Mouse (Mus musculus): ENCODE measurements around the gene 4930452B06Rik. TPM values are rescaled to one million over a fixed set of nuclear protein-coding genes. Genes with fewer than 3 reads are reported as not detected.
A peak's percentile ranks its signal among the peaks of the same experiment; 100 is the strongest.

Gene 4930452B06Rik
- 0.04 TPM in 1 of 2 replicates, not detected in the other for polyA plus RNA-seq (2012; rRNA removed)

DNA sequence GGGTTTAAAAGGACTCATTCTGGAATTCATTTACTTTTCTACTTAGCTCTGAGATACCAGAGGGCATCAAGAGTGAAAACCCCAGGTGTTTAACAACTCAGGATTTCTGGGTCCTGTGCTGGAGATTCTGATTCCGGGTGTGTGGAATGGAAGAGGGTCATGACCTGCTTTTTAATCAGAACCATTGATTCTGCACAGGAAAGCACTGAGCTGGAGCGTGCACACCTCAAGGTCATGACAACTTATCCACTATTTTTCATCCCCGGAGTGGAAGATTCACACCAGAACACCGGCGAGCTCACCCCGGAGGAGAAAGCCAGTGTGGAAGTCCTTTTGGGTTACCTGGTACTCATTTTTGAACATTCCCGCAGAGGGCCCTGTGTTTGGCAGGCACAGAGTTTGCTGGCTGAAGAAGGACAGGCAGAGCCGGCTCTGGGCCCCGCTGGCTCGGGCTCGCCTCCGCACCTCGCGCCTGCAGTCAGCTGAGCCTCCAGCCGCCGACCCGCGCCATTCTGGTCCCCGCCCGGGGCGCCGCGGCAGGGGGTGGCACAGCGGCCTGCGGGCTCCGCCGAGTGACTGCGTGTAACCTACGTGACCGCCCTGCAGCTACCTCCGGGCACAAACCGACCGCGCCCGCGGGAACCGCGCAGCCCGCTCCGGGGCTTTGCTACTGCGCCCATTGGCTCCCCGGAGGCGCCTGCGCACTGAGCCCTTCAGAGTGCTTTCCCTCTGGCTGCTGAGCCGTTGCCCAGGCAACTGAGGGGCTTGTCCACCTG lies at the start of gene 4930452B06Rik:
TSS of gene 4930452B06Rik (minus strand) at position 605 of the 776 bp plus-strand sequence.
- Histone ChIP-seq H3K27ac (ENCODE audit: insufficient read depth, low read length) (no peak within 1 kb of the TSS), H3K4me1 (ENCODE audit: control insufficient read depth, insufficient read depth, insufficient read length) (no peaks in the 10 kb centered on the region), H3K4me3 (ENCODE audit: extremely low read depth, insufficient read depth, insufficient read length) (peak within 1 kb of the TSS; percentile 18; the same call in 1 of the 2 replicates), H3K36me3 (ENCODE audit: control insufficient read depth, insufficient read depth, low read length) (no peaks in the 10 kb centered on the region), H3K27me3 (ENCODE audit: control insufficient read depth, insufficient read depth, low read length) (0 out of 2 replicates have a peak, but pooled peaks cover 1% of the 10 kb centered on the region)
- DNase-seq (ENCODE audit: low read depth in 1 of 2, low spot score in 2 of 2), result peak in 1 of 2 experiments; percentile 11
- 4% methylated on average over 45 of the region's 45 CpGs for WGBS
- TF ChIP-seq POLR2A (IDR thresholded peaks at IDR 0.05; ENCODE audit: low read depth, low read length) (no peak), CTCF (IDR thresholded peaks at IDR 0.05; ENCODE audit: extremely low read depth, insufficient read depth, insufficient read length, insufficient replicate concordance) (no peak)

DNA sequence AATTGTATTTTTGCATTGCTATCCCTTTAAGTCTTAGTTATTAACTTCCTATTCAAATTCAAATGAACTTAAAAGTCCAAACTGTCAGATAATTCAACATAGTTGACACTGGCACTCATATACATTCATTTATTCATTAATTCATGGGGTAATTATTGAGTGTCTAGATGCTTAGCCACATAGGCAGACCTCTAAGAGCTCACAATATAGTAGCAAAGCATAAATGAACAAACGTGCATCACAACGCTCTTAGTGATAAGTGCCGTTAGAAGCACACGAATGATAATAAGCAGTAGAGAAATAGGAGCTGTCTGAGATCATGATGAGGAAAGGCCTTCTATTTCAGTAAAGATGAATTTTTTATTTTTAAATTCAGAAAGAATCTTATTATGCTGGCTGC lies 46.6 kb upstream of the 4930452B06Rik start:
- no peaks in the 10 kb centered on the region for H3K36me3 ChIP-seq (ENCODE audit: control insufficient read depth, insufficient read depth, low read length)
- 92% methylated on average over 4 of the region's 4 CpGs for WGBS
- no peak for TF ChIP-seq CTCF (IDR thresholded peaks at IDR 0.05; ENCODE audit: extremely low read depth, insufficient read depth, insufficient read length, insufficient replicate concordance)
- no peak for TF ChIP-seq POLR2A (IDR thresholded peaks at IDR 0.05; ENCODE audit: low read depth, low read length)
- H3K27ac ChIP-seq (ENCODE audit: insufficient read depth, low read length), result no peak overlapping the region
- H3K4me3 ChIP-seq (ENCODE audit: extremely low read depth, insufficient read depth, insufficient read length), result no peak overlapping the region
- H3K4me1 ChIP-seq (ENCODE audit: control insufficient read depth, insufficient read depth, insufficient read length), result no peaks in the 10 kb centered on the region
- H3K27me3 ChIP-seq (ENCODE audit: control insufficient read depth, insufficient read depth, low read length), result no peaks in the 10 kb centered on the region
- no peak for DNase-seq (ENCODE audit: low read depth in 1 of 2, low spot score in 2 of 2)

DNA sequence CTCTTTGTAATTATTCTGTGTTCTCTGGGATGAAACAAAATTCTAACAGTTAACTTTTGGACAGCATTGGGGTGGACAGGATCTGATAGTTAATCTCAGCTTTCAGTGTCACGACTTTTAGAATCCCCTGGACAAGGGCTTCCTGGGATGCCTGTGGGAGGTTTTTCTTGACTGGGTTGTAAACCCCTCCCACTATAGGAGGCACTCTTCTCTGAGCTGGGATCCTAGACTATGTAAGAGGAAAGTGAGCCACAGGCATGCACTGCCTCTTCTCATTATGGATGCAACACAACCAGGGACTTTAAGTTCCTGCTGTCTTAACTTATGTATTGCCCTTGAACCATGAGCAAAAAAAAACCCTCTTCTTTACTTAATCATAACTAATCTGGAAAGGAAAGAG lies 23.4 kb upstream of the 4930452B06Rik start:
- no peak overlapping the region for H3K27ac ChIP-seq (ENCODE audit: insufficient read depth, low read length)
- no peaks in the 10 kb centered on the region for H3K27me3 ChIP-seq (ENCODE audit: control insufficient read depth, insufficient read depth, low read length)
- no peak overlapping the region for H3K4me3 ChIP-seq (ENCODE audit: extremely low read depth, insufficient read depth, insufficient read length)
- DNase-seq (ENCODE audit: low read depth in 1 of 2, low spot score in 2 of 2), result no peak
- H3K36me3 ChIP-seq (ENCODE audit: control insufficient read depth, insufficient read depth, low read length), result no peaks in the 10 kb centered on the region
- no peaks in the 10 kb centered on the region for H3K4me1 ChIP-seq (ENCODE audit: control insufficient read depth, insufficient read depth, insufficient read length)
- 50% methylated on average over 1 of the region's 1 CpGs for WGBS
- TF ChIP-seq POLR2A (IDR thresholded peaks at IDR 0.05; ENCODE audit: low read depth, low read length) (no peak), CTCF (IDR thresholded peaks at IDR 0.05; ENCODE audit: extremely low read depth, insufficient read depth, insufficient read length, insufficient replicate concordance) (no peak)

DNA sequence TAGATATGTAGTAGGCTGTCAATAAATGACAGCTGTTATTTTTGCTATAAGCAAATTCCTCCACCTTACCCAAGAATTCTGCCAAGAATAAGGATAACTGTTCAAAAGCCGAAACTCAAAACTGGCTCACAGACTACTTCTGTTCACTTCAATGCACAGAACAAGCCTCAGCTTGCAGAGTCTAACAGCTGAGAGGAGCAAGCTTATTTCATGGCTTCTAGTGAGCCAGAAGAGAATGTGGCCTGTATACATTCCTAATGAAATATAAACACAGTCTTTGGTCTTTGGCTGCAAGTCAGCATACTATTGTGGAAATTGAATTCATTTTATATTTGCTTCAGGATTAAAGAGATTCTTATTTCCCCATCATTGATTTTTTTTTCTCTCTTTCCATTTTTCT lies 22.4 kb upstream of the 4930452B06Rik start:
- no peak for TF ChIP-seq CTCF (IDR thresholded peaks at IDR 0.05; ENCODE audit: extremely low read depth, insufficient read depth, insufficient read length, insufficient replicate concordance)

DNA sequence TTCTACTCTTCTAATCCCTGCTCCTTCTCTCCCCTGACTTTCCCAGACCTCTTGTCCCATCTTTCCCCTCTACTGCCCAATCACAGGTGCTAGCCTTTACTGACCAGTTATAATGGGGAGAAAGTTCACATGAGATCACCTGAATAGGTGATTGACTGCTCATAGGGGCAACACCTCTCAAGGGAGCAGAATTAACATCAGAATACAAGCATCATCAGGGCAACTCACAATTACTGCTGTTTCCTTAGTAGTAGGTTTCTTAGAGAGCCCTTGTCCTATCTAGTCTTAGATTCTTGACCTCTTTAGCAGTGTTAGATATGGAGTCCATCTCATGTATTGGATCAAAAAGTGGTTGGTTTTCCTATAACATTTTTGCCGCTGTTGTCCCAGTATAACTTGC lies 20.1 kb upstream of the 4930452B06Rik start:
- TF ChIP-seq POLR2A (IDR thresholded peaks at IDR 0.05; ENCODE audit: low read depth, low read length) (no peak), CTCF (IDR thresholded peaks at IDR 0.05; ENCODE audit: extremely low read depth, insufficient read depth, insufficient read length, insufficient replicate concordance) (no peak)
- H3K36me3 ChIP-seq (ENCODE audit: control insufficient read depth, insufficient read depth, low read length), result no peaks in the 10 kb centered on the region
- H3K4me1 ChIP-seq (ENCODE audit: control insufficient read depth, insufficient read depth, insufficient read length), result no peaks in the 10 kb centered on the region
- no peaks in the 10 kb centered on the region for H3K27me3 ChIP-seq (ENCODE audit: control insufficient read depth, insufficient read depth, low read length)
- H3K27ac ChIP-seq (ENCODE audit: insufficient read depth, low read length), result no peak overlapping the region
- H3K4me3 ChIP-seq (ENCODE audit: extremely low read depth, insufficient read depth, insufficient read length), result no peak overlapping the region
- 95% methylated on average over 1 of the region's 1 CpGs for WGBS
- no peak for DNase-seq (ENCODE audit: low read depth in 1 of 2, low spot score in 2 of 2)

More for the DNA sequence above, 22.4 kb upstream of the 4930452B06Rik start:
- Histone ChIP-seq H3K4me1 (ENCODE audit: control insufficient read depth, insufficient read depth, insufficient read length) (no peaks in the 10 kb centered on the region), H3K27me3 (ENCODE audit: control insufficient read depth, insufficient read depth, low read length) (no peaks in the 10 kb centered on the region), H3K27ac (ENCODE audit: insufficient read depth, low read length) (no peak overlapping the region), H3K4me3 (ENCODE audit: extremely low read depth, insufficient read depth, insufficient read length) (no peak overlapping the region), H3K36me3 (ENCODE audit: control insufficient read depth, insufficient read depth, low read length) (no peaks in the 10 kb centered on the region)
- DNase-seq (ENCODE audit: low read depth in 1 of 2, low spot score in 2 of 2), result no peak
- WGBS, result 94% methylated on average over 1 of the region's 1 CpGs

DNA sequence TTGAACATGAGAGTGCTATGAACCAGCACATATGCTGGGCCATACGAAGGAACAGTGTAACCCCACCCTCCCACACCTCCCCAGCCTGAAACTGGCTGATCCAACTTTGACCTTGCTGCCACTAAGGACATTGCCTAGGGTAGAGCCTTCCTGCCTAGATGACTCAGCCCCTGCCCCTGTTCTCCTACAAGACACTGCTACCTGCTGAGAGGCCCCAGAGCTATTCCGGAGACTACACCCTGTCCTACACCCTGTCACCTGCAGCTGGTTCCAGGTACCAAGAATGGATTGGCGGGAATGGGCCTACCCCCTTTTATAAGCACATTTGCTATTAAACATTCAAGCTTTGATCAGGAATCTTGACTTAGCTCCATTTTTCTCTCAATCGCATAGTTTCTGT lies 13.9 kb upstream of the 4930452B06Rik start:
- 88% methylated on average over 4 of the region's 4 CpGs for WGBS
- no peak overlapping the region for H3K4me3 ChIP-seq (ENCODE audit: extremely low read depth, insufficient read depth, insufficient read length)
- no peak for TF ChIP-seq POLR2A (IDR thresholded peaks at IDR 0.05; ENCODE audit: low read depth, low read length)
- TF ChIP-seq CTCF (IDR thresholded peaks at IDR 0.05; ENCODE audit: extremely low read depth, insufficient read depth, insufficient read length, insufficient replicate concordance), result no peak
- no peak for DNase-seq (ENCODE audit: low read depth in 1 of 2, low spot score in 2 of 2)
- no peaks in the 10 kb centered on the region for H3K36me3 ChIP-seq (ENCODE audit: control insufficient read depth, insufficient read depth, low read length)
- H3K27ac ChIP-seq (ENCODE audit: insufficient read depth, low read length), result no peak overlapping the region
- H3K4me1 ChIP-seq (ENCODE audit: control insufficient read depth, insufficient read depth, insufficient read length), result no peaks in the 10 kb centered on the region
- H3K27me3 ChIP-seq (ENCODE audit: control insufficient read depth, insufficient read depth, low read length), result no peaks in the 10 kb centered on the region

DNA sequence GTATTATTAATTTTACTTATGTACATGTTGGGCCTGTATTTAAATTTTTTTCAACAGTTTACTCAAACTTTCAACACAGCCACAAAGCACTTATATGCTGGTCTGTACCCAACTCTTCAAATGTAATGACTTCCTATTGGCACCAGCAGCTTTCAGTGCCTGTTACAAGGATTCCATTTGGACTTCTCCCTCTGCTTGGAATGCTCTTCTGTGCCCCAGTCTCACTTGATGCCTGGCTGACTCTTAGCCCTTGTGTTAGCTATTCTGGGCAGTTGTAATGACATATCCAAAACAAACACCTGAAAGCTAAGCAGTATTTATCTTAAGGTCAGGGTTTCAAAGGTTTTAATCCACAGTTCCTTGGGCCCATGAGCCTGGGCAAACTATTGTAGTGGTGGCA lies 5.7 kb downstream of the 4930452B06Rik start:
- no peaks in the 10 kb centered on the region for H3K36me3 ChIP-seq (ENCODE audit: control insufficient read depth, insufficient read depth, low read length)
- H3K4me3 ChIP-seq (ENCODE audit: extremely low read depth, insufficient read depth, insufficient read length), result no peak overlapping the region
- H3K27ac ChIP-seq (ENCODE audit: insufficient read depth, low read length), result no peak overlapping the region
- H3K4me1 ChIP-seq (ENCODE audit: control insufficient read depth, insufficient read depth, insufficient read length), result no peaks in the 10 kb centered on the region
- H3K27me3 ChIP-seq (ENCODE audit: control insufficient read depth, insufficient read depth, low read length), result 0 out of 2 replicates have a peak, but pooled peaks cover 1% of the 10 kb centered on the region
- TF ChIP-seq POLR2A (IDR thresholded peaks at IDR 0.05; ENCODE audit: low read depth, low read length) (no peak), CTCF (IDR thresholded peaks at IDR 0.05; ENCODE audit: extremely low read depth, insufficient read depth, insufficient read length, insufficient replicate concordance) (no peak)
- DNase-seq (ENCODE audit: low read depth in 1 of 2, low spot score in 2 of 2), result no peak

Data from spleen, adult 2 months (tissue).